Mouse (Mus musculus): ENCODE data around the gene Gm11084.

The Gm11084 gene

DNA sequence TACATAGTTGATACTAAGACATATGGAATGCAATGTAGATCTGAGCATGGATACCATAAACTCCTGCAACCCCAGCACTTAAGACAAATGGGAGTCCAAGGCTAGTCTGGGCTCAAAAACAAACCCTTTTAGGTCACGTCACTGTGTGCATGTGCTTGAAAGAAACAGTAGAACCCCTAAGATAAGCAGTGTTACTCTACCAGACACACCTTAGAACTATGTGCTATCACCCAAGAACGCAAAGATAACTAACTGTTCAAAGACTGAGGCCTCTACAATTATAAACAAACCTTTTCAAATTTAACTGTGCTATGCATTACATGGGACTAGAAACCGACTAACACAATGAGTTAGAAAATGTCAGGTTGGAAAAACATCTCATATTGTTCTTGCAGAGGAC, 33.5 kb downstream of the Gm11084 start:
- no peak for DNase-seq (ENCODE audit: low read depth, low spot score)

DNA sequence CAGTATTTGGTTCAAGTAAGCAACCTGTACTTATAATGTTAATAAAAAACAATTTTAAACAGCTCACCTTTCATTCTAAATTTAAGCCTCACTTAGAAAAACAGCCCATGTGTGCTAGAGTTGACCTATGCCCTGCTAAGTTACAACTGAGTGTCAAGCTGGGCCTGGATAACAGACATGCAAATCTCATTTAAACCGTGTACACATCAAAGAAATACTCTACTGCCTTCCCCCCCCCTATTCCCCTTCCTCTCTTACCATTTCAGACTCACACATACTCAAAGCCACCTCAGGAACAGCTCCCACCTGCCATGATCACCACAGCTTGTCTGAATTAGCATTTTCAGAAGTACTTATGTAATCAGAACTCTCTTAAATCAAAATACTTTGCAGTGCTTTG, 50.6 kb downstream of the Gm11084 start:
- DNase-seq (ENCODE audit: low read depth, low spot score) = no peak

DNA sequence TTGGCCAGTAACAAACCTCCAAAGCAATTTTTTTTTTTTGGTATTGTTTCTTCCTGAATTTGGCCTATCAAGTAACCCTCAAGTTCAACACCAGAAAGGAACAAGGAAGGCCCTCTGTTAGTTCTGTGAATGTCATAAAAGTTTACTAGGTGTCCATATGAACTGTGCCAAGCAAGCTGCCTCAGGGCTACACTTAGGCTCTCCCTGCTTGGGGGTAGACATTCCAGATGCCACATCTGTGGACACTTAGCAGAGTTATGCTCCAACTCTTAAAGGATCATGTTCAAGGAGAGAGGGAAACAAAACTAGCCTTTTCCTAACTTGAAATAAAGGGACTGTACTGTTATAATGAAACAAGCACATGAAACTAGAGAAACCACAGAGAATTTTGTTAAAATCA, 54.3 kb downstream of the Gm11084 start:
- no peak for DNase-seq (ENCODE audit: low read depth, low spot score)

DNA sequence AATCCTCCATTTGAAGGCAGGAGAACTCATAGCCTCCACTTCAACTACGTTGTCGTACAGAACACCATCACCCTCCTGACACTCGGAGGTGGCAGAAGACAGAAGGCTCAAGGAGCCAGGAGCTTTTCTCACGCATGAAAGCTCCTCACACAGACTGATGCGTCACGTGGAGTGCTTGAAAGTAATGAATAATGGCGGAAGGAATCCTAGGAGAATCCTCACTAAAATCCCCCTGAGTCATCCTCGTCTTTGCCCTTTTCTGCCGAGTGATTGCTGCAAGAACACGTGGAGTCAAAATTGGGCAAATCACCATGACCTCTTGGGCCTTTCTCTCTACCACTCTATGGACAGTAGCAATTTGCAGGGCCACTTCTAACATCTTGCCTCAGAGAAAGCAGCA, 61.5 kb downstream of the Gm11084 start:
- no peak for DNase-seq (ENCODE audit: low read depth, low spot score)
